Mouse (Mus musculus) embryonic fibroblast, embryonic 13.5 days (primary cell): ENCODE measurements at regions not wholly inside any gene's neighbourhood (a gene's known extent, or its start where the extent isn't known, plus 50 kb on each side); places are given as distances from the start of the nearest gene placed in this dataset.

Experiments
- CTCF ChIP-seq: IDR thresholded peaks from 2 replicates; pipeline ENCODE4 v1.5.1; 2011; ENCODE audit warnings: mild to moderate bottlenecking, control low read depth, low read length, moderate library complexity, borderline replicate concordance; ENCODE audit not compliant: insufficient read depth
- POLR2A ChIP-seq: IDR thresholded peaks from 2 replicates; pipeline ENCODE4 v1.6.1; 2011; ENCODE audit warnings: low read depth, mild to moderate bottlenecking, control low read depth, low read length, moderate library complexity

GRCm38 (mm10) chr4:127530779-127531178 is 172.8 kb upstream of the Gjb5 start:
- TF ChIP-seq CTCF (no peak), POLR2A (no peak)
